Mouse (Mus musculus) liver, embryonic 14.5 days (tissue): ENCODE measurements around the gene St3gal6. TPM values are rescaled to one million over a fixed set of nuclear protein-coding genes. Genes with fewer than 3 reads are reported as not detected.

Source experiments
- ATAC-seq: fragments of 200-750 bp; cut with Nextera tagmentation; 2 replicates; pipeline ENCODE4 v1.8.0; 2017; ENCODE audit warnings: moderate number of reproducible peaks, mild to moderate bottlenecking, moderate library complexity; ENCODE audit not compliant: insufficient read depth
- DNase-seq, 3 experiments: peaks; one replicate each; pipeline ENCODE4 v3.0.0-alpha.2; 2012 to 2013; ENCODE audit warnings: low read depth in 3 of 3, low spot score in 3 of 3
- H3K27ac ChIP-seq: fragments of 300-500 bp; sonication (generic); 2 replicates; pipeline ENCODE4 v1.5.1; 2014; ENCODE audit warnings: moderate library complexity, mild to moderate bottlenecking, control low read depth, inconsistent platforms
- H3K27me3 ChIP-seq: fragments of 300-500 bp; sonication (generic); 2 replicates; pipeline ENCODE4 v1.6.1; 2014; ENCODE audit warnings: mild to moderate bottlenecking, low read length, moderate library complexity; ENCODE audit not compliant: control insufficient read depth, insufficient read depth
- H3K36me3 ChIP-seq: fragments of 300-500 bp; sonication (generic); replicated peaks from 2 replicates; pipeline ENCODE4 v1.6.1; 2014; ENCODE audit warnings: low read depth; ENCODE audit not compliant: control insufficient read depth, insufficient read depth
- H3K4me1 ChIP-seq, 2 experiments: fragments of 200-500 bp in 1 of 2; fragments of 300-500 bp in 1 of 2; sonication (generic) in 1 of 2; replicated peaks; 2 replicates each; pipeline ENCODE4 v1.6.1; 2012 to 2014; ENCODE audit warnings: antibody characterized with exemption in 1 of 2, inconsistent platforms in 1 of 2, low read length in 1 of 2; ENCODE audit not compliant: control insufficient read depth in 2 of 2, insufficient read depth in 2 of 2
- H3K4me2 ChIP-seq: fragments of 300-500 bp; sonication (generic); 2 replicates; pipeline ENCODE4 v1.6.1; 2014; ENCODE audit warnings: low read depth, mild to moderate bottlenecking, control low read depth, moderate library complexity
- H3K4me3 ChIP-seq, 2 experiments: fragments of 200-500 bp in 1 of 2; fragments of 300-500 bp in 1 of 2; sonication (generic) in 1 of 2; 2 replicates each; pipeline ENCODE4 v1.5.1; 2012 to 2014; ENCODE audit warnings: low read depth in 2 of 2, low read length in 2 of 2, mild to moderate bottlenecking in 2 of 2, control low read depth in 1 of 2, inconsistent platforms in 1 of 2, moderate library complexity in 1 of 2; ENCODE audit not compliant: insufficient read depth in 1 of 2
- H3K9ac ChIP-seq: fragments of 300-500 bp; sonication (generic); replicated peaks from 2 replicates; pipeline ENCODE4 v1.6.1; 2014; ENCODE audit warnings: mild to moderate bottlenecking, control low read depth, moderate library complexity
- H3K9me3 ChIP-seq: fragments of 300-500 bp; sonication (generic); 2 replicates; pipeline ENCODE4 v1.6.1; 2016; ENCODE audit warnings: low read length, mixed read lengths; ENCODE audit not compliant: control insufficient read depth
- CTCF ChIP-seq: IDR thresholded peaks from 2 replicates; pipeline ENCODE4 v1.5.1; 2016; ENCODE audit warnings: antibody characterized with exemption, low read depth, control low read depth
- EP300 ChIP-seq: IDR thresholded peaks from 2 replicates; pipeline ENCODE4 v1.6.1; 2016; ENCODE audit warnings: antibody characterized with exemption, low read depth
- WGBS: fragments of 180-500 bp; shearing (Covaris S2); extraction: QIAGEN DNeasy Blood & Tissue Kit; methylation state at CpG from one replicate; pipeline ENCODE4 v1.1.7; 2014; ENCODE audit not compliant: insufficient replicate concordance; 5-methylcytosine and 5-hydroxymethylcytosine counted together
- polyA plus RNA-seq, 2 experiments: library from polyadenylated mRNA; depleted of rRNA in 1 of 2; stranded (reverse) in 1 of 2; unstranded in 1 of 2; fragments of >200 nt; fragmentation: Nextera tagmentation in 1 of 2; extraction: Ambion mirVana in 1 of 2; gene quantifications; 2 replicates each; pipeline versions ENCODE4 v1.2.1 to v1.2.3; 2012 to 2014

St3gal6 gene
- polyA plus RNA-seq, 2 experiments, result 10.4 to 25.6 TPM

DNA sequence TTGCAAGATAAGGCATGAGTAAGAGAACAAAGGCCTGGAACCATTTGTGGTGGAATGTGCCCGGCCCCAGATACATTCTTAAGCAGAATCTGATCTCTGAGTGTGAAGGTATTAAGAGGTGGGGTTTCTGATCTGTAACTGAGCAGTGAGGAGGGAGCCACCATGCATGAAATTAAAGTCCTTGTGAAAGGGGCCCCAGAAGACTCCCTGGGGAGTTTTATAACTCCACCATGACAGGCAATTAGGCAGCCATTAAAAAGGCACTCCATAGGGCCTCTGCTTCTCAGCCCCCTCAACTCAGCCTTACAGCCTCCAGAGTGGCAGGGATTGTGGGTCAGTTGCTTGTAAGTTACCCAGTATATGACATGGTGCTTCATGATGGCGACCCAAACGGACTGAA is 8.5 kb upstream of the St3gal6 start:
- H3K9ac ChIP-seq, result no peak overlapping the region
- no peaks in the 10 kb centered on the region for H3K27me3 ChIP-seq

DNA sequence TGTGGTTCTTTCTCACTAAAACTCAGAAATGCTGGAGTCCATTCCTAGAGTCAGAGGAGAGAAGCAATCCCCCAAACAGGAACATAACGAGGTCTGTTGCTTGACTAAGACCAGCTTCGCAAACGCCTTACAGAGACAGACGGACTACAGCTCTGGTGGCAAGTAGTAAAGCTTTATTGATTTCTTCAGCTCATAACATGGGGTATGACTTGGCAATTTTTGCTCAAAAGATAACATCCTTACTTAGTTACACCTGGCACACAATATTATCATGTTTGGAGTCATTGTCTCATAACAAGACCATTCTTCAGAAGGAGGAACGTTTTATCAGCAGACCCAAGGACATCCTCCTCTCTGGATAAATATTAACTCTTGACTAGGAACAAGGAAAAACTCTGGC is 3.8 kb upstream of the St3gal6 start:
- H3K27me3 ChIP-seq, result no peaks in the 10 kb centered on the region
- H3K36me3 ChIP-seq, result no peaks in the 10 kb centered on the region
- TF ChIP-seq EP300 (0 out of 2 replicates have a peak, but pooled peaks have one; percentile 13), CTCF (no peak)
- WGBS, result 48% methylated on average over 5 of the region's 5 CpGs
- peaks cover 39 to 45% of the 10 kb centered on the region in 2 experiments for H3K4me1 ChIP-seq
- no peaks in the 10 kb centered on the region for H3K9me3 ChIP-seq
- H3K9ac ChIP-seq, result no peak overlapping the region
- ATAC-seq (no peak), DNase-seq (no peak)
- peak overlapping the region; percentile 56 for H3K27ac ChIP-seq
- no peak overlapping the region for H3K4me2 ChIP-seq
- no peak overlapping the region for H3K4me3 ChIP-seq

More for the DNA sequence above, 8.5 kb upstream of the St3gal6 start:
- Histone ChIP-seq H3K4me3 (no peak overlapping the region), H3K9me3 (no peaks in the 10 kb centered on the region), H3K36me3 (no peaks in the 10 kb centered on the region), H3K27ac (no peak overlapping the region; the same call in 1 of the 2 replicates), H3K4me2 (no peak overlapping the region; the same call in 1 of the 2 replicates), H3K4me1 (peaks cover 36 to 39% of the 10 kb centered on the region in 2 experiments)
- ATAC-seq (no peak), DNase-seq (no peak)
- 69% methylated on average over 3 of the region's 3 CpGs for WGBS
- TF ChIP-seq CTCF (no peak), EP300 (no peak)

- H3K27ac ChIP-seq, result peak overlapping the region; percentile 34
- H3K9ac ChIP-seq, result no peak overlapping the region
- no peaks in the 10 kb centered on the region for H3K27me3 ChIP-seq
- H3K36me3 ChIP-seq, result no peaks in the 10 kb centered on the region
- no peak overlapping the region for H3K4me3 ChIP-seq
- TF ChIP-seq EP300 (no peak), CTCF (no peak)
- no peak overlapping the region for H3K4me2 ChIP-seq
- DNase-seq (no peak), ATAC-seq (no peak)
- no peaks in the 10 kb centered on the region for H3K9me3 ChIP-seq
- peaks cover 33 to 36% of the 10 kb centered on the region in 2 experiments for H3K4me1 ChIP-seq
- WGBS, result 82% methylated on average over 6 of the region's 6 CpGs
Measured at GRCm38 (mm10) chr16:58526729-58527128, 2.7 kb upstream of the St3gal6 start.

DNA sequence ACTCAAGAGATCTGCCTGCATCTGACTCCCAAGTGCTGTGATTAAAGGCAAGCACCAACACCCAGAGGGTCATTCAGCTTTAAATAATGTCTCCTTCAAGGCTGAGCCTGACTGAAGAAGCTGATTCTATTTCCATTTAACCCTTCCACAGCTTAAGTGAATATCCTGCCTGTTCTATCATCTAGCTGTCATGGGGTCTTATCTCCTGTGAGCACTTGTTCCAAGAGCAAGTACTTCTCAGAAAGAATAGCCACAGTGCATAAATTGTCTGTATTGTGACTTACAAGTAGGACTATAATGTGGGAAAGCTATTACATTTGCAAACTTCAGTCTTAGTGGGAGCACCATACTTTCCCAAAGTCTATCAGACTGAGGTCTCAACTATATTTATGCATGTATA is 1.8 kb upstream of the St3gal6 start:
- peak in 2 of 3 experiments; percentile 66 to 68 for DNase-seq
- H3K27me3 ChIP-seq, result no peaks in the 10 kb centered on the region
- TF ChIP-seq EP300 (peak; percentile 92), CTCF (no peak)
- H3K9me3 ChIP-seq, result no peaks in the 10 kb centered on the region
- peaks cover 35 to 36% of the 10 kb centered on the region in 2 experiments for H3K4me1 ChIP-seq
- ATAC-seq, result peak; percentile 63
- H3K36me3 ChIP-seq, result no peaks in the 10 kb centered on the region
- peak overlapping the region; percentile 53 for H3K4me2 ChIP-seq
- H3K27ac ChIP-seq, result peak overlapping the region; percentile 82
- no peak overlapping the region for H3K4me3 ChIP-seq
- peak overlapping the region; percentile 52 for H3K9ac ChIP-seq

DNA sequence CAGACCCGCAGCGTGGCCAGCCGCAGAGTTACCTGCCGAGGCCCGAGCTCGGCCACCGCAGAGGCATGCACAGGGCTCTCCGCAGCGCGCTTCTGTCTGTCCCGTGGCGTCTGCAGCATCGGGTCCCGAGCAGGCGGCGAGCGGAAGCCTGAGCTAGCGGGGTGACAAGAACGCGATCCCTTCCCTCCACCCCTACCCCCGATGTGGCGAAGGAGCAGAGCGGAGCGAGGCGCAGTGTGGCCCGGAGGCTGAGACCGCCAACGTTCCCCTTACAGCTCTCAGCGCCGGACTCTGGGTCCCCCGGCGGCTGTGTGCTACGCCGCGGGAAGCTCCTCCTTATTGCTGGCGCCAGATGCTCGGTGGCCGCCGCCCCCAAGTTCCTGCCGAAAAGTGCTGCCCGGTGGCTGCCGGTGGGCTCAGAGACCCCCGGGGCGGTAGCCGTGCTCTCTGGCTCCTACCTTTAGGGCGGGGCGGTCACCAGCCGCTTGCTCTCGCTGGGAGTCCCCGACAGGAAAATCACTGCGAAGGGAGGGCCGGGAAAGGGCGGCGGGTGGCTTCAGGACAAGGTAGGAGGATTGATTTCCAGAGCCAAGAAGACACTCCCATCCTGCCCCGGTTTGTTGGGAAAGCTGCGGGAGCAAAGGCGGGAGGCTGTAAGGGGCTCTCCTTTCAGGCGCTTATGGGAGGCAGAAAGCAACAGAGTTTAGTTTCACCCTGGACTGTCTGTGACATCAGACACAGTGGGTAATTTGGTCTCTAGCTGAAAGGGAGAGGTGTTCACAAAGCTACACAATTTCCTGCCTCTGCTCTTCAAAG is 791 bp downstream of the St3gal6 start:
- TF ChIP-seq CTCF, result no peak
- no peak for TF ChIP-seq EP300
- Histone ChIP-seq H3K4me3 (peak overlapping the region; percentile 91), H3K9ac (peak overlapping the region; percentile 92), H3K4me1 (peaks cover 47 to 54% of the 10 kb centered on the region in 2 experiments), H3K36me3 (no peaks in the 10 kb centered on the region), H3K4me2 (peak overlapping the region; percentile 76), H3K9me3 (no peaks in the 10 kb centered on the region), H3K27me3 (no peaks in the 10 kb centered on the region), H3K27ac (peak overlapping the region; percentile 64)
- ATAC-seq, result peak; percentile 69
- DNase-seq, result no peak
- under 1% methylated on average over 58 of the region's 58 CpGs for WGBS
